In genomic region chr4:32532079-32532478, GRCm38 (mm10) we compare ENCODE assay signal across 9 mouse cellular contexts.
A peak's percentile ranks its signal among the peaks of the same experiment; 100 is the strongest.
DNase-seq lines count a peak whose midpoint lies in the region; ATAC-seq and TF ChIP-seq lines count a peak whose summit lies in the region.
"Had no signal": no experiment of that assay in that cellular context is flagged by ENCODE, and none has a peak within 500 bp of the region (broad histone marks: within the 10 kb centered on the region; RNA-seq: fewer than 3 reads in every experiment).

No protein-coding gene starts in this region.

- no peaks in the 10 kb centered on the region for H3K36me3 ChIP-seq in kidney, embryonic 16.5 days (ENCODE audit: insufficient read depth, low read length)
- no peaks in the 10 kb centered on the region for H3K36me3 ChIP-seq in forebrain, embryonic 11.5 days (ENCODE audit: control insufficient read depth, insufficient read depth, low read length)
- no peaks in the 10 kb centered on the region for H3K36me3 ChIP-seq in intestine, embryonic 15.5 days
- H3K36me3 ChIP-seq in liver, embryonic 12.5 days = no peaks in the 10 kb centered on the region

- peak overlapping the region; percentile 54 for H3K4me2 ChIP-seq in kidney, embryonic 16.5 days (replicated peaks; ENCODE audit: low read depth, low read length)
- H3K4me2 ChIP-seq in forebrain, embryonic 11.5 days (ENCODE audit: low read depth, low read length, severe bottlenecking) = peak overlapping the region; percentile 37; the same call in 1 of the 2 replicates
- 0 out of 2 replicates have a peak overlapping the region, but pooled peaks have one; percentile 46 for H3K4me2 ChIP-seq in intestine, embryonic 15.5 days (replicated peaks)
- no peak overlapping the region for H3K4me2 ChIP-seq in liver, embryonic 12.5 days

- H3K9ac ChIP-seq in kidney, embryonic 16.5 days (replicated peaks; ENCODE audit: low read length) = no peak overlapping the region
- no peak overlapping the region for H3K9ac ChIP-seq in forebrain, embryonic 11.5 days (ENCODE audit: low read length)
- H3K9ac ChIP-seq in intestine, embryonic 15.5 days = no peak overlapping the region
- H3K9ac ChIP-seq in liver, embryonic 12.5 days = no peak overlapping the region

- 63% methylated on average over 8 of the region's 8 CpGs for WGBS in kidney, embryonic 16.5 days
- 61% methylated on average over 8 of the region's 8 CpGs for WGBS in forebrain, embryonic 11.5 days
- WGBS in intestine, embryonic 15.5 days = 57% methylated on average over 8 of the region's 8 CpGs
- WGBS in olfactory bulb, adult 2 months = 54% methylated on average over 8 of the region's 8 CpGs
- 63% methylated on average over 8 of the region's 8 CpGs for WGBS in liver, embryonic 12.5 days (ENCODE audit: insufficient replicate concordance)

- no peak for TF ChIP-seq POLR2A in olfactory bulb, adult 2 months (IDR thresholded peaks at IDR 0.05; ENCODE audit: insufficient read depth, low read depth, low read length)

- ATAC-seq in kidney, embryonic 16.5 days (ENCODE audit: low FRiP score, low TSS enrichment) = no peak
- no peak for ATAC-seq in forebrain, embryonic 11.5 days (replicated peaks; ENCODE audit: low FRiP score)
- ATAC-seq in intestine, embryonic 15.5 days = no peak
- no peak for ATAC-seq in liver, embryonic 12.5 days

- no peak overlapping the region for H3K27ac ChIP-seq in kidney, embryonic 16.5 days (ENCODE audit: low read length)
- peak overlapping the region; percentile 74; the same call in 1 of the 2 replicates for H3K27ac ChIP-seq in forebrain, embryonic 11.5 days (ENCODE audit: low read depth, low read length)
- no peak overlapping the region for H3K27ac ChIP-seq in intestine, embryonic 15.5 days
- peak overlapping the region; percentile 28; the same call in 1 of the 2 replicates for H3K27ac ChIP-seq in olfactory bulb, adult 2 months (ENCODE audit: insufficient read depth, low read depth, low read length)
- no peak overlapping the region for H3K27ac ChIP-seq in liver, embryonic 12.5 days

- H3K9me3 ChIP-seq in kidney, embryonic 16.5 days (ENCODE audit: low read length) = no peaks in the 10 kb centered on the region
- H3K9me3 ChIP-seq in forebrain, embryonic 11.5 days (ENCODE audit: control insufficient read depth, low read length) = no peaks in the 10 kb centered on the region
- H3K9me3 ChIP-seq in intestine, embryonic 15.5 days = no peaks in the 10 kb centered on the region
- H3K9me3 ChIP-seq in liver, embryonic 12.5 days (replicated peaks) = no peaks in the 10 kb centered on the region

- no peaks in the 10 kb centered on the region for H3K27me3 ChIP-seq in kidney, embryonic 16.5 days (ENCODE audit: insufficient read depth, low read length)
- no peaks in the 10 kb centered on the region for H3K27me3 ChIP-seq in forebrain, embryonic 11.5 days (ENCODE audit: control insufficient read depth, insufficient read depth, low read length)
- H3K27me3 ChIP-seq in intestine, embryonic 15.5 days (replicated peaks) = no peaks in the 10 kb centered on the region
- no peaks in the 10 kb centered on the region for H3K27me3 ChIP-seq in liver, embryonic 12.5 days (replicated peaks)

- H3K4me1 ChIP-seq in kidney, embryonic 16.5 days (ENCODE audit: insufficient read depth, low read length) = peaks cover 34% of the 10 kb centered on the region
- H3K4me1 ChIP-seq in forebrain, embryonic 11.5 days (replicated peaks; ENCODE audit: control insufficient read depth, insufficient read depth, low read length) = peaks cover 13% of the 10 kb centered on the region; the same call in 1 of the 2 replicates
- peaks cover 15% of the 10 kb centered on the region for H3K4me1 ChIP-seq in intestine, embryonic 15.5 days (replicated peaks)
- peaks cover 17% of the 10 kb centered on the region for H3K4me1 ChIP-seq in olfactory bulb, adult 2 months (ENCODE audit: control insufficient read depth, insufficient read depth, low read length)
- 0 out of 2 replicates have a peak, but pooled peaks cover 2% of the 10 kb centered on the region for H3K4me1 ChIP-seq in liver, embryonic 12.5 days

- no peak for TF ChIP-seq CTCF in olfactory bulb, adult 2 months (IDR thresholded peaks at IDR 0.05; ENCODE audit: insufficient read depth, low read depth, low read length)

- no peak for DNase-seq in kidney, postnatal 4 days
- DNase-seq in forebrain, embryonic 11.5 days (ENCODE audit: low spot score) = no peak
- DNase-seq in right cerebral cortex, postnatal 25 days = no peak
- no peak for DNase-seq in cerebellum, postnatal 14 days
- DNase-seq: thymus, postnatal 14 days had no signal

- no peak overlapping the region for H3K4me3 ChIP-seq in kidney, embryonic 16.5 days (ENCODE audit: low read length)
- no peak overlapping the region for H3K4me3 ChIP-seq in forebrain, embryonic 11.5 days (ENCODE audit: low read depth, low read length)
- no peak overlapping the region for H3K4me3 ChIP-seq in intestine, embryonic 15.5 days (replicated peaks)
- no peak overlapping the region for H3K4me3 ChIP-seq in olfactory bulb, adult 2 months (ENCODE audit: insufficient read depth, low read depth, low read length)
- no peak overlapping the region for H3K4me3 ChIP-seq in liver, embryonic 12.5 days

Comparison
In these comparisons a context has a peak if more than half of its experiments do, and no peak if none do; other contexts are left out.
1. H3K27ac ChIP-seq: peak in forebrain, embryonic 11.5 days (single experiment) and olfactory bulb, adult 2 months (single experiment); none in kidney, embryonic 16.5 days (single experiment), intestine, embryonic 15.5 days (single experiment) and liver, embryonic 12.5 days (single experiment).